Mouse (Mus musculus) forebrain, embryonic 14.5 days (tissue): Measurements from ENCODE around the gene Krtap17-1. TPM values are rescaled to one million over a fixed set of nuclear protein-coding genes. Genes with fewer than 3 reads are reported as not detected.

ENCODE experiments used
- polyA plus RNA-seq: library from polyadenylated mRNA; unstranded; fragments of >200 nt; fragmentation: Nextera tagmentation; extraction: Ambion mirVana; gene quantifications from 2 replicates; pipeline ENCODE4 v1.2.1, GENCODE M21; 2014

Gene Krtap17-1
- polyA plus RNA-seq, 1 experiment from 2014 or later: not detected

Other genes with a start within 250 kb of the Krtap17-1 start
- not detected in 2 replicates for gene Gm11595, start 221.1 kb downstream of the Krtap17-1 start, polyA plus RNA-seq
- not detected in 2 replicates for gene Krtap4-8, start 213.3 kb downstream of the Krtap17-1 start, polyA plus RNA-seq
- gene Krtap4-9, start 208.8 kb downstream of the Krtap17-1 start, polyA plus RNA-seq: not detected in 2 replicates
- not detected in 2 replicates for gene Gm11596, start 200.5 kb downstream of the Krtap17-1 start, polyA plus RNA-seq
- not detected in 2 replicates for gene Gm11569, start 195.1 kb downstream of the Krtap17-1 start, polyA plus RNA-seq
- gene Gm11554, start 189.5 kb downstream of the Krtap17-1 start, polyA plus RNA-seq: not detected in 2 replicates
- not detected in 2 replicates for gene Krtap4-13, start 184.1 kb downstream of the Krtap17-1 start, polyA plus RNA-seq
- not detected in 2 replicates for gene Gm11564, start 178.3 kb downstream of the Krtap17-1 start, polyA plus RNA-seq
- gene 2300003K06Rik, start 155.9 kb downstream of the Krtap17-1 start, polyA plus RNA-seq: not detected in 2 replicates
- gene Krtap4-16, start 142.4 kb downstream of the Krtap17-1 start, polyA plus RNA-seq: not detected in 2 replicates
- gene Gm11568, start 136.1 kb downstream of the Krtap17-1 start, polyA plus RNA-seq: not detected in 2 replicates
- not detected in 2 replicates for gene Gm11559, start 129.5 kb downstream of the Krtap17-1 start, polyA plus RNA-seq
- not detected in 2 replicates for gene Krtap9-1, start 120.6 kb downstream of the Krtap17-1 start, polyA plus RNA-seq
- not detected in 2 replicates for gene Gm11567, start 114.8 kb downstream of the Krtap17-1 start, polyA plus RNA-seq
- not detected in 2 replicates for gene Krtap31-1, start 86.1 kb downstream of the Krtap17-1 start, polyA plus RNA-seq
- gene Gm11565, start 79.2 kb downstream of the Krtap17-1 start, polyA plus RNA-seq: not detected in 2 replicates
- not detected in 2 replicates for gene Krtap31-2, start 57.7 kb downstream of the Krtap17-1 start, polyA plus RNA-seq
- gene Krtap9-5, start 45.5 kb downstream of the Krtap17-1 start, polyA plus RNA-seq: not detected in 2 replicates
- not detected in 2 replicates for gene Krtap29-1, start 14.9 kb downstream of the Krtap17-1 start, polyA plus RNA-seq
- gene Krtap16-1, start 7.4 kb downstream of the Krtap17-1 start, polyA plus RNA-seq: 0.09 TPM in 1 of 2 replicates, not detected in the other
- not detected in 2 replicates for gene Krt33a, start 22.2 kb upstream of the Krtap17-1 start, polyA plus RNA-seq
- not detected in 2 replicates for gene Krt33b, start 35.9 kb upstream of the Krtap17-1 start, polyA plus RNA-seq
- gene Krt34, start 47.6 kb upstream of the Krtap17-1 start, polyA plus RNA-seq: not detected in 2 replicates
- not detected in 2 replicates for gene Krt31, start 56.6 kb upstream of the Krtap17-1 start, polyA plus RNA-seq
- not detected in 2 replicates for gene Krt32, start 94.2 kb upstream of the Krtap17-1 start, polyA plus RNA-seq
- not detected in 2 replicates for gene Krt35, start 102.2 kb upstream of the Krtap17-1 start, polyA plus RNA-seq
- gene Krt36, start 111.6 kb upstream of the Krtap17-1 start, polyA plus RNA-seq: not detected in 2 replicates
- gene Krt13, start 127.6 kb upstream of the Krtap17-1 start, polyA plus RNA-seq: not detected in 2 replicates
- gene Krt15, start 141.9 kb upstream of the Krtap17-1 start, polyA plus RNA-seq: 0.17 and 0.22 TPM in 2 replicates
- 0.22 and 1.2 TPM in 2 replicates for gene Krt19, start 154.7 kb upstream of the Krtap17-1 start, polyA plus RNA-seq
- not detected in 2 replicates for gene Krt9, start 199.3 kb upstream of the Krtap17-1 start, polyA plus RNA-seq
- gene Krt14, start 213.6 kb upstream of the Krtap17-1 start, polyA plus RNA-seq: 0.20 TPM in 1 of 2 replicates, not detected in the other